Mouse (Mus musculus) liver, embryonic 16.5 days (tissue): ENCODE measurements at regions not wholly inside any gene's neighbourhood (a gene's known extent, or its start where the extent isn't known, plus 50 kb on each side); places are given as distances from the start of the nearest gene placed in this dataset.

Source experiments
- ATAC-seq: fragments of 200-750 bp; cut with Nextera tagmentation; 2 replicates; pipeline ENCODE4 v1.8.0; 2017; ENCODE audit warnings: low read depth, mild to moderate bottlenecking, moderate number of reproducible peaks, moderate library complexity
- H3K27ac ChIP-seq: fragments of 300-500 bp; sonication (generic); 2 replicates; pipeline ENCODE4 v1.5.1; 2014; ENCODE audit warnings: mild to moderate bottlenecking, low read length
- H3K27me3 ChIP-seq: fragments of 300-500 bp; sonication (generic); 2 replicates; pipeline ENCODE4 v1.6.1; 2014; ENCODE audit warnings: low read depth, low read length, mixed read lengths; ENCODE audit not compliant: control insufficient read depth, insufficient read depth
- H3K36me3 ChIP-seq: fragments of 300-500 bp; sonication (generic); 2 replicates; pipeline ENCODE4 v1.6.1; 2014; ENCODE audit warnings: mild to moderate bottlenecking; ENCODE audit not compliant: control insufficient read depth, insufficient read depth
- H3K4me1 ChIP-seq: fragments of 300-500 bp; sonication (generic); 2 replicates; pipeline ENCODE4 v1.6.1; 2014; ENCODE audit warnings: low read depth, low read length, mixed read lengths; ENCODE audit not compliant: control insufficient read depth
- H3K4me2 ChIP-seq: fragments of 300-500 bp; sonication (generic); 2 replicates; pipeline ENCODE4 v1.6.1; 2014; ENCODE audit warnings: low read depth, low read length, mixed read lengths
- H3K4me3 ChIP-seq: fragments of 300-500 bp; sonication (generic); 2 replicates; pipeline ENCODE4 v1.5.1; 2014; ENCODE audit warnings: low read depth, mild to moderate bottlenecking, low read length
- H3K9ac ChIP-seq: fragments of 300-500 bp; sonication (generic); 2 replicates; pipeline ENCODE4 v1.6.1; 2014; ENCODE audit warnings: low read depth, low read length
- H3K9me3 ChIP-seq: fragments of 300-500 bp; sonication (generic); replicated peaks from 2 replicates; pipeline ENCODE4 v1.6.1; 2016; ENCODE audit warnings: low read length; ENCODE audit not compliant: control insufficient read depth
- WGBS: fragments of 180-500 bp; shearing (Covaris S2); extraction: QIAGEN DNeasy Blood & Tissue Kit; methylation state at CpG from one replicate; pipeline ENCODE4 v1.1.7; 2014; ENCODE audit not compliant: insufficient replicate concordance; 5-methylcytosine and 5-hydroxymethylcytosine counted together

DNA sequence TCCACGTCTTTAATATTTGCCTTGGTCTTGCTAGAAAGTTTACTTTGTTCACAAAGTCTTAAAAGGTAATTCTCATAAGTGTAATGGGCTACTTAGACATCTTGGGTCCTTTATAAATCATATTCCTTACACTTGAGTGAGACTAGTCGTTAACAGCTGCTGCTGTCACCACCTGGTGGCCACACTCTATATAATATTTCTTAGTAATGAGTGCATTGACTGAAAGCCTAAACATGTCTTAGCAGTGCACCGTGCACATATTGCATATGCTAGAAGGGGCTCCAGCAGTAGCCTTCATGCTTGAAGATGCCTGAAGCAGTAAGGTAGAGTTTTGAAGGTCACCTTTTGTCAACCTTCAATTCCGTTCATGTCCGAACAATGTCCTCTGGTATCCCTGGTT, 177.2 kb downstream of the Nuf2 start:
- Histone ChIP-seq H3K4me3 (no peak overlapping the region), H3K4me1 (no peaks in the 10 kb centered on the region), H3K27me3 (no peaks in the 10 kb centered on the region), H3K4me2 (no peak overlapping the region), H3K9me3 (no peaks in the 10 kb centered on the region), H3K27ac (no peak overlapping the region), H3K36me3 (no peaks in the 10 kb centered on the region), H3K9ac (no peak overlapping the region)
- ATAC-seq = no peak
- WGBS = 55% methylated on average over 5 of the region's 5 CpGs

DNA sequence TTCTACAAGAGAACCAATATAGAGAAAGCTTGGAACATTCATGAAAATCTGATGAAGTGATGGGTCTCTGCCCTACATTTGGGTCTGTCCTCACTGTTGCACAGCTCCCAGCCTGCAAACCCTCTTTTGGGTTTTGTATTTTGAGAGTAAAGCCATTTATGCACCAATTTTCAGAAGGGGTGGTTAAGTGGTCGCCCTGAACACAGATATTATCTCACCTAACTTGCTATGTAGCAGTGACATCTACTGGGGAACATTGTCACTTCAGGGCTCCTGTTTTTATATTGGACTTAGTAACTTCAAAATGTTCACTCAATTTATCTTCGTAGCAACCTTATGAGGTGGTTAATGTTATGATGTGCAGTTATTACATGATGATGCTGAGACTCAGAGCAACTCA, 183.6 kb downstream of the Nuf2 start:
- H3K27me3 ChIP-seq = no peaks in the 10 kb centered on the region
- no peaks in the 10 kb centered on the region for H3K9me3 ChIP-seq
- 29% methylated on average over 2 of the region's 2 CpGs for WGBS
- no peak overlapping the region for H3K9ac ChIP-seq
- no peak overlapping the region for H3K4me2 ChIP-seq
- no peak overlapping the region for H3K4me3 ChIP-seq
- H3K36me3 ChIP-seq = no peaks in the 10 kb centered on the region
- H3K4me1 ChIP-seq = no peaks in the 10 kb centered on the region
- ATAC-seq = no peak
- H3K27ac ChIP-seq = no peak overlapping the region

DNA sequence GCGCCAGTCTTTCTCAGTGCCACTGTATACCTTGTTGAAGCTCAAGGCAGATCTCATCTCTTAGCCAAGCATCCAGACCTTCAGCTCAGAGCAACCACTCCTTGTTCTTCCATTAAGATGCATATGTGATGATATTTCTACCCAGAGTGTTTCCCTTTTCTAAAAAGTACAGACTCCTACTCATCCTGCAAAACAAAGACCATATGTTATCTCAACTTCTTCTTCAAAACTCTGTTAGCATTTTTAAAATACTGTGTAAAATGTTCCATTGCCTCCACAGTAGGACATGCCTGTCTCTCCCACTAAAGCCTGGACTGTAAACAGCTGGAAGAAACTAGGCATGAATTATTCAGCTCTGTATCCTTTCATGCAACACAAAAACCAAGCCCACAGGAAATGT, 184.4 kb downstream of the Nuf2 start:
- no peaks in the 10 kb centered on the region for H3K36me3 ChIP-seq
- ATAC-seq = no peak
- no peak overlapping the region for H3K9ac ChIP-seq
- H3K4me2 ChIP-seq = no peak overlapping the region
- H3K4me1 ChIP-seq = no peaks in the 10 kb centered on the region
- WGBS = 57% methylated on average over 1 of the region's 1 CpGs
- H3K4me3 ChIP-seq = no peak overlapping the region
- no peaks in the 10 kb centered on the region for H3K27me3 ChIP-seq
- H3K27ac ChIP-seq = no peak overlapping the region
- H3K9me3 ChIP-seq = no peaks in the 10 kb centered on the region

DNA sequence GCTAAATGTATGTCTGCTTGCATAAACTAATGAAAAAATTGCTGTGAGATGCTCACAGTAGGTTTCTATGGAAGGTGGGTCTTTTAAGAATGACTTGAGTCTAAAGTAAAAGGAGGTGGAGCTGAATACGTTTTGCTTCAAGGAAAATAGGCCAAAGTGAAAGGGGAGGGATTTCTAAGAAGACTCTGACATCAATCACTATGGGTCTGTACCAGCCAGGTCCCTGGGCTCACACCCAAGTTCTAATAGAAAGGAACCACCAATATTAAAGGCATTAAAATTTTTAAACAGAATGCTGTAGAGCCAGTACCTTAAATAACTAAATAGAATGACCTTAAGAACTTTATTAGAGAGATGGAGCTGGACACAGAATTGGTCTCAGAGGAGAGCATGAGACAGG, 190.1 kb downstream of the Nuf2 start:
- H3K27me3 ChIP-seq = no peaks in the 10 kb centered on the region
- no peaks in the 10 kb centered on the region for H3K4me1 ChIP-seq
- no peak overlapping the region for H3K9ac ChIP-seq
- 38% methylated on average over 1 of the region's 1 CpGs for WGBS
- H3K27ac ChIP-seq = no peak overlapping the region
- ATAC-seq = no peak
- H3K4me3 ChIP-seq = no peak overlapping the region
- H3K36me3 ChIP-seq = no peaks in the 10 kb centered on the region
- no peak overlapping the region for H3K4me2 ChIP-seq
- H3K9me3 ChIP-seq = no peaks in the 10 kb centered on the region

DNA sequence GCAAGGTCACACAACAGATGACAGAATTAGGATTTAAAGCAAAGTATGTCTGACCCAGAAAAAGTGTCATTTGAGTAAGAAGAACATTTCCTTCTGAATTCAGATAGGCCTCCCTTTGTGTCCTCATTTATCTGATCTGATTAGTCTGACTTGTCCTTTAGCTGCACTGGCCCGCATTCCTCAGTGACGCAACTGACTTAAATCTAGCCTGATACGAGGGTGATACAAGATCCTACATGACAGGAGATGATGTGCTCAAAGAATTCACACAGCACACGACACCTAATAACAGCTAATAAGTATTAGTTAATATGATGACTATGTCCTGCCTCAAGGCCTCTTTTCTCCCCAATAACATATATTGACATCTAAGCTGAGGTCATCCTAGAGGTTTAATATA, 192.8 kb downstream of the Nuf2 start:
- no peak overlapping the region for H3K9ac ChIP-seq
- no peaks in the 10 kb centered on the region for H3K36me3 ChIP-seq
- no peak overlapping the region for H3K4me3 ChIP-seq
- H3K27me3 ChIP-seq = no peaks in the 10 kb centered on the region
- H3K4me1 ChIP-seq = no peaks in the 10 kb centered on the region
- H3K27ac ChIP-seq = no peak overlapping the region
- no peaks in the 10 kb centered on the region for H3K9me3 ChIP-seq
- no peak for ATAC-seq
- H3K4me2 ChIP-seq = no peak overlapping the region
- 58% methylated on average over 4 of the region's 4 CpGs for WGBS

DNA sequence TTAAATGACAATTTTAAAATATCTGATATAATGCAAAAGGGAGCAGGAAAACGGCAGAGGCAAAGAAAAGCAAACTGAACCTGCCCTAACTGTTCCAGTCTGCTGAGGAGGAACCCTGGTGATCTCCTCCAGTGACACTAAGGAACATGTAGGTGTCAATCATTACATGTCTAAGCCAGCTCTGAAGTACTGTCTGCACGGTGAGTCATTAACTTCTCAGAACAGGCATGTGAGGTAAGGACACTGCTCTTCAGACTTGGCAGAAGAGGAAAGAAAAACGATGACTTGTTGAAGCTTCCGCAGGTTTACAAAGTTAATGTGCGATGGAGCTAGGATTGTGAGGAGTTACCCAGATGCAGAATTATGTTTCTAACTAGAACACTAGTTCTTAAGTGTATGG, 199.1 kb downstream of the Nuf2 start:
- no peaks in the 10 kb centered on the region for H3K9me3 ChIP-seq
- WGBS = 69% methylated on average over 5 of the region's 5 CpGs
- no peaks in the 10 kb centered on the region for H3K27me3 ChIP-seq
- no peaks in the 10 kb centered on the region for H3K36me3 ChIP-seq
- H3K4me2 ChIP-seq = no peak overlapping the region
- no peak for ATAC-seq
- no peaks in the 10 kb centered on the region for H3K4me1 ChIP-seq
- H3K9ac ChIP-seq = no peak overlapping the region
- H3K27ac ChIP-seq = no peak overlapping the region
- no peak overlapping the region for H3K4me3 ChIP-seq

DNA sequence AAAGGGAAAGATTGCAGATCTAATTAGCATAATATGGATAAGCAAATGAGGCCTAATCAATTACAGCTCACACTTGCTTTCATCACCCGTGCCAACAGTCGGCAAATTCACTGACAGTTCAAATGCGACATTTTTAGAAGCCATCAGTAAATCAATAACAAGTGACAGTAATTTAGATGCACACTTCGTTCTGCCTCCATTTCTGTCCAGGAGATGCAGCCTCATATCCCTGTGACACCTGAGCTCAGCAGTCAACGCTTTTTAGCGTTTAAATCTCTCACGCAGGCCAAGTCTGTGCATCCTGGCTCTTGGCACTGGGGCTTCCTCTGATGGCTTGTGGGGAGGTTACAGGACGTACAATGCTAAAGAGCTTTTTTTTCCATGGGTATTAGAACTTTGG, 218.0 kb downstream of the Nuf2 start:
- 67% methylated on average over 8 of the region's 8 CpGs for WGBS
- Histone ChIP-seq H3K27me3 (no peaks in the 10 kb centered on the region), H3K4me3 (no peak overlapping the region), H3K27ac (no peak overlapping the region), H3K4me2 (no peak overlapping the region), H3K9me3 (no peaks in the 10 kb centered on the region), H3K9ac (no peak overlapping the region), H3K36me3 (no peaks in the 10 kb centered on the region), H3K4me1 (no peaks in the 10 kb centered on the region)
- ATAC-seq = no peak

DNA sequence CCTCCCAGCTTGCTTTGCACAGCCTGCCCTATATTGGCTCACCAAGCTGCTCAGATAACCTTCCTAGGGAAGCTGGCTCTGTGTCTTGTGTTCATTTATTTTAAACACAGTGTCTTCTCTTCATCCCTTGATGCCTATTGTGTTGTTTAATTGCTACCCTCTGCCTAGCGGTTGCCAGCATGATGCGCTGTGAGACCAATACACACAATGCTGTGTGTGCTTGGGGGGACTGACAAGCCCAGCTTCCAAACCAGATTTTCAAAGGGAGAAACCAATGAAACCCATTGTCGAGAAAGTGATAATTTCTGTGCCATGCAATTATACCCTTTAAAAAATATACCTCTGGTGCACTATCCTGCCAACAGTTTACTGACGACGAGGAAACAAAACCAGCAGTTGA, 247.8 kb downstream of the Nuf2 start:
- no peaks in the 10 kb centered on the region for H3K36me3 ChIP-seq
- no peak overlapping the region for H3K4me3 ChIP-seq
- no peak for ATAC-seq
- H3K27ac ChIP-seq = no peak overlapping the region
- no peak overlapping the region for H3K4me2 ChIP-seq
- WGBS = 78% methylated on average over 5 of the region's 5 CpGs
- H3K9me3 ChIP-seq = no peaks in the 10 kb centered on the region
- no peaks in the 10 kb centered on the region for H3K4me1 ChIP-seq
- no peak overlapping the region for H3K9ac ChIP-seq
- H3K27me3 ChIP-seq = no peaks in the 10 kb centered on the region

DNA sequence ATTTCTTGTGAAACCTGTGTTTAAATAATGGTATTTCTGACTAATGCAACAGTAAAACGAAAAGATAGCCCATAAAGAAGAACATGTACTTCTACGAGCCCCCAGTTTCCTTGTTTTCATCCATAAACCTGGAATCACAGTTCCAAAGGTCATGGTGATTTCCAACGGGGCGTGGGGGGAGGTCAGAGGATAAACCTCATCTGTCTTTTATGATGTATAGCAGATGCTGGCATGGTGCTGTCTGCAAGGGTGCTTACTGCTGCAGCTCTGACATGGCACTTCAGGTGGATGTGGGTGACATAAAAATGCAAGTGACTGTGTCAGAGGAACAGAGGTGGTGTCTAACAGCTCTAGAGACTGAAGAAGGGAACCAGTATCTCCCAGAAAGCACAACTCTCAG, 260.5 kb downstream of the Nuf2 start:
- Histone ChIP-seq H3K4me2 (no peak overlapping the region), H3K9ac (no peak overlapping the region), H3K9me3 (no peaks in the 10 kb centered on the region), H3K27ac (no peak overlapping the region), H3K27me3 (no peaks in the 10 kb centered on the region), H3K4me1 (no peaks in the 10 kb centered on the region), H3K4me3 (no peak overlapping the region), H3K36me3 (no peaks in the 10 kb centered on the region)
- 52% methylated on average over 4 of the region's 4 CpGs for WGBS
- no peak for ATAC-seq
